Mouse (Mus musculus): ENCODE data around the gene Alox15. TPM values are rescaled to one million over a fixed set of nuclear protein-coding genes. Genes with fewer than 3 reads are reported as not detected.

Alox15 gene
- not detected in 2 replicates for polyA plus RNA-seq (2012; ENCODE audit: insufficient read depth, insufficient read length, low replicate concordance, missing spikeins)

DNA sequence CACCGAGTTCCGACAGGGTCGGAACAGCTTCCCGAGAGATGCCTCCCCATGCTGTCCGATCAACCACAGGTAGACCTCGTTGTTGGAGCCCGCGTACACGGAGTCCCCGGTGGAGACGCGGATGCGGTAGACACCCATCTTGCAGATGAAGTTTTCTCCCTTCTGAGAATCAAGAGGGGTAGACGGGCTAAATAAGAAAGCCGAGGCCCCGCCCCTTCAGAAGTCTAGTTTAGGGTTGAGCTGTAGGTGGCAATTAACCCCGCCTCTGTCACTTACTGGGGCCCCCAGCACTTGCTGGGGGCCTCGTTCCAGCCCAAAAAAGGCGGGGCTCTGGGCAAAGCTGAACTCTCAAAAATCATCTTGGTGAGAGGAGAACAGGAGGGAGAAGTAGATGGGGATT is at the start of gene Alox15:
Gene Alox15, minus strand, starts transcription at position 164 of the 400 bp plus-strand sequence.
- Histone ChIP-seq H3K27ac (ENCODE audit: insufficient read depth, low read depth, low read length) (no peak within 1 kb of the TSS), H3K4me1 (ENCODE audit: control insufficient read depth, insufficient read depth, low read length) (peaks cover 8% of the 10 kb centered on the region; the same call in 1 of the 2 replicates), H3K4me3 (ENCODE audit: insufficient read depth, low read depth, low read length) (no peak within 1 kb of the TSS)
- 1% methylated on average over 19 of the region's 19 CpGs for WGBS
- no peak for TF ChIP-seq CTCF (IDR thresholded peaks at IDR 0.05; ENCODE audit: insufficient read depth, low read depth, low read length)

DNA sequence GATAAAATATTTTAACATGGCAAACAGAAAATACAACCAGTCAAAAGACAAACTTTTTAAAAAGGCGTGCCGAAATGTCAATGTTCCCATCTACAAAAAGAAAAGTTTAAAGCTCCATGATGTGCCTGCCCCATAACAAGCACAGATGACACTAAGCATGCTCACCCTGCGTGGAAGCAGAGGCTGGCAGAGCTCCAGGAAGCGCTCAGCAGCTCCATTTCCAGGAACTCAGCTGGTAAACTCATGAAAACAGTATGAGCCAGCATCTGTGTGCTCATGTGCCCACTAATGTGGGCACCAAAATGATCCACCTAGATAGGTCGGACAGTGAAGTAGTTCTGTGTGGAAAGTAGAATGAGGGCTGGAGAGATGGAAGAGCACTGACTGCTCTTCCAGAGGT is 37.6 kb upstream of the Alox15 start:
- Histone ChIP-seq H3K4me1 (ENCODE audit: control insufficient read depth, insufficient read depth, low read length) (no peaks in the 10 kb centered on the region), H3K4me3 (ENCODE audit: insufficient read depth, low read depth, low read length) (no peak overlapping the region), H3K27ac (ENCODE audit: insufficient read depth, low read depth, low read length) (no peak overlapping the region)
- TF ChIP-seq CTCF (IDR thresholded peaks at IDR 0.05; ENCODE audit: insufficient read depth, low read depth, low read length) (no peak), POLR2A (IDR thresholded peaks at IDR 0.05; ENCODE audit: insufficient read depth, low read depth, low read length) (no peak)
- 71% methylated on average over 5 of the region's 5 CpGs for WGBS

DNA sequence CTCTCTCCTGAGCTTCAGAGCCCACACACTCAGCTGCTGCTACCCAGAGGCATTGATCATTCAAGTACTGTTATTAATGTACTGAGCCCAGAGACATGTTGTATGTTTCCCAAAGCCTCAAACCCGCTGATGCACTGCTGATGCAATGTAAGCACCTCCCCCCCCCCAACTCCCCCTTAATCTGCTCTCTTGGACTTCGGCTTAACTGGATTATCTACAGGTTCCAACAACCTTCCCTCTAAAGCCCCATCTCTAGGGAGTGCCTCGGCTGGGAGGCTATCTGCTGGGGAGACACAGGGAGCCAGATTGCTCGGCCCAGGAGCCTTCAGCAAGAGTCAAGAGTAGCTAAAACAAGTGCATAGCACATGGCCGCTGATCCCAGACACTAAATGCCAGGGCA is 35.6 kb upstream of the Alox15 start:
- Histone ChIP-seq H3K4me3 (ENCODE audit: insufficient read depth, low read depth, low read length) (no peak overlapping the region), H3K27ac (ENCODE audit: insufficient read depth, low read depth, low read length) (no peak overlapping the region), H3K4me1 (ENCODE audit: control insufficient read depth, insufficient read depth, low read length) (no peaks in the 10 kb centered on the region)
- TF ChIP-seq CTCF (IDR thresholded peaks at IDR 0.05; ENCODE audit: insufficient read depth, low read depth, low read length) (no peak), POLR2A (IDR thresholded peaks at IDR 0.05; ENCODE audit: insufficient read depth, low read depth, low read length) (no peak)
- WGBS, result 82% methylated on average over 5 of the region's 5 CpGs

DNA sequence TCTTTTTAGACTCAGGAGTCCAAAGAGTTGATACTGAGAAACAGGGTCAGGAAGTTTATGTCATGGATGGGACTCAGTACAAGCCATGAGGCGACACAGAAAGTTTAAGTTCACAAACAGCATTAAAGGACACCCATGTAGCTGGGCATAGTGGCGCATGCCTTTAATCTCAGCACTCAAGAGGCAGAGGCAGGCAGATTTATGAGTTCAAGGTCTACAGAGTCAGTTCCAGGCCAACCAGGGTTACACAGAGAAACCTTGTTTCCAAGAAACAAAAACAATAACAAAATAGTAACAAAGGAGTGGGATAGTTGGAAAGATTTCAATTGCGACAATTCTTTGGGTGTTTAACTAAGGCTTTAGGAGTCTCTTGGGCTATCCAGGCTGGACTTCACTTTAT is 32.3 kb upstream of the Alox15 start:
- WGBS, result 87% methylated on average over 3 of the region's 3 CpGs
- H3K4me3 ChIP-seq (ENCODE audit: insufficient read depth, low read depth, low read length), result no peak overlapping the region
- no peak overlapping the region for H3K27ac ChIP-seq (ENCODE audit: insufficient read depth, low read depth, low read length)
- no peaks in the 10 kb centered on the region for H3K4me1 ChIP-seq (ENCODE audit: control insufficient read depth, insufficient read depth, low read length)
- no peak for TF ChIP-seq CTCF (IDR thresholded peaks at IDR 0.05; ENCODE audit: insufficient read depth, low read depth, low read length)
- no peak for TF ChIP-seq POLR2A (IDR thresholded peaks at IDR 0.05; ENCODE audit: insufficient read depth, low read depth, low read length)

DNA sequence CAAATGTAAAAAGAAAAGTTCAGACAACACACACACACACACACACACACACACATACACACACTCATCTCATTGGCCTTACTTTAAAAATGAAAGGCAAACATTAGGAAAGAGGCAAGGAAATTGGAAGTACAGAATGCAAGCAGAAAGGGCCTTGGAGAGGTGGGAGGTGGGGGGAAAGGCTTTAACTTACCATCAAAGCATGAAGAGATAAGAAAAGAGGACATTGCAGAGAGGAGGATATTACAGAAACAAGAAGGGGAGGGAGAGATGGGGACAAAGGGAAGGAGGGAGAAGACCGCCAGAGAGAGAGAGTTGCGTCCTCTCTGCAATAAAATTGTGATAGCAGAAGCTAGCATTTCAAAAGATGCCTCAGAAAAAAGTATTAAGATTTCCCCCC is 29.5 kb upstream of the Alox15 start:
- no peak overlapping the region for H3K27ac ChIP-seq (ENCODE audit: insufficient read depth, low read depth, low read length)
- TF ChIP-seq POLR2A (IDR thresholded peaks at IDR 0.05; ENCODE audit: insufficient read depth, low read depth, low read length), result no peak
- no peak for TF ChIP-seq CTCF (IDR thresholded peaks at IDR 0.05; ENCODE audit: insufficient read depth, low read depth, low read length)
- H3K4me3 ChIP-seq (ENCODE audit: insufficient read depth, low read depth, low read length), result no peak overlapping the region
- WGBS, result 82% methylated on average over 2 of the region's 2 CpGs
- no peaks in the 10 kb centered on the region for H3K4me1 ChIP-seq (ENCODE audit: control insufficient read depth, insufficient read depth, low read length)

DNA sequence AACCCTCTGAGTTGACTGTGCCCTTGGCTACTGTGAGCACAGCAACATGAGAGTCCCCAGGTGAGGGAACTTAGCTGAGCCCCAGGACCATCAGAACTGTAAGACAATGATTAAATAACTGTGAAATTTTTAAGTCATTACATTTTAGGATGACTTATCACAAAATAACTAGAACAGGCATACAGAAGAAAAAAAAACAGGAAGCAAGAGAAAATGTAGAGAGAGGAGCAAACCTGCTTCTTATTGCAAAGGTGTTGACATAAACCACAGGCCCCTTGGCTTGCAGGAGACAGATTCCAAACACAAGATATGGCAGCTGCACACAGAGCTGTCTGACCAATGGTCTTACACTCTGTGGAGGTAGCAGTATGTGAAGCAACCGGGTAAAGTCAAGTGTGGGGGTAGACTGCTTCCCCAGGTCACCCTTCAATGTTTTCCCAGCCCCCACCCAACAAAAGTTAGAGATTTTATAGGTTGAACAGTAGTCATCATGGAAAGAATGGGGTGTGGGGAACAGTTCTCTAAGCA is 28.7 kb upstream of the Alox15 start:
- no peaks in the 10 kb centered on the region for H3K4me1 ChIP-seq (ENCODE audit: control insufficient read depth, insufficient read depth, low read length)
- WGBS, result 76% methylated on average over 1 of the region's 1 CpGs
- TF ChIP-seq POLR2A (IDR thresholded peaks at IDR 0.05; ENCODE audit: insufficient read depth, low read depth, low read length), result no peak
- no peak for TF ChIP-seq CTCF (IDR thresholded peaks at IDR 0.05; ENCODE audit: insufficient read depth, low read depth, low read length)
- H3K27ac ChIP-seq (ENCODE audit: insufficient read depth, low read depth, low read length), result no peak overlapping the region
- H3K4me3 ChIP-seq (ENCODE audit: insufficient read depth, low read depth, low read length), result no peak overlapping the region

DNA sequence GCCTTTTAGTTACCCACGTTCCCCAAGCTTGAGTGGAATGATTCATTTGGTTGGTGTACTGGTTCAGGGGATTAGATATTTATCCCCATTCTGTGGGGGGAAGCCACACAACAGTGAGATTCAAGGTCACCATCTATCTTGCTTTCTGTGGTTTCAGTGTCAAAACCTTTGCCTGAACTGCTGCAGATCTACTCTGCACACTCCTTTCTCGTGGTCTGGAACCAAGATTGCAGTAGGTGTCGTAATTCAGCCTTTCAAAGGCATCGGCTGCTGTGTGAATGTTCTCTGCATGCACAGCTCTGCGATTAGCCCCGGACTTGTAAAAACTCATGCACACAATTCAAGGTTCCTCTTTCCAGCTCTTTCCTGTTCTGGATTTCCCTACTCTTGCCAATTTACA is 24.2 kb upstream of the Alox15 start:
- TF ChIP-seq POLR2A (IDR thresholded peaks at IDR 0.05; ENCODE audit: insufficient read depth, low read depth, low read length) (no peak), CTCF (IDR thresholded peaks at IDR 0.05; ENCODE audit: insufficient read depth, low read depth, low read length) (no peak)
- 80% methylated on average over 6 of the region's 6 CpGs for WGBS
- Histone ChIP-seq H3K27ac (ENCODE audit: insufficient read depth, low read depth, low read length) (no peak overlapping the region), H3K4me3 (ENCODE audit: insufficient read depth, low read depth, low read length) (no peak overlapping the region), H3K4me1 (ENCODE audit: control insufficient read depth, insufficient read depth, low read length) (no peaks in the 10 kb centered on the region)

DNA sequence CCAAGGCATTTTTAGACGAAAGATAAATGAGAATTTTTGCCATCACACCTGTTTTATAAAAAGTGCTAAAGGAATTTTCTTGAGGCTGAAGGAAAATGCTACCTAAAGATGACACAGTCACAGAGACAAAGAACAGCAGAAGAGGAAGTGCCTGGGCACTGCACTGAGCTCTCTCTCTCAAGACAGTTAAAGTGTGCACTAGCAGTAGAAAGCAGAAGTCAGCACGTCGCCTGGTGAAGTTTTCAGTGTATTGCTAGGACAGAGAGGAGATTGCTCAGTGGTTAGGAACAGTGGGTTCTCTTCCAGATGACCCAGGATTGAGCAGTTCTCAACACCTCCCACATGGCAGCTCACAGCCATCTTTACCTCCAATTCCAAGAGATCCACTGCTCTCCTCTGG is 22.5 kb upstream of the Alox15 start:
- Histone ChIP-seq H3K27ac (ENCODE audit: insufficient read depth, low read depth, low read length) (no peak overlapping the region), H3K4me3 (ENCODE audit: insufficient read depth, low read depth, low read length) (no peak overlapping the region), H3K4me1 (ENCODE audit: control insufficient read depth, insufficient read depth, low read length) (no peaks in the 10 kb centered on the region)
- no peak for TF ChIP-seq CTCF (IDR thresholded peaks at IDR 0.05; ENCODE audit: insufficient read depth, low read depth, low read length)
- no peak for TF ChIP-seq POLR2A (IDR thresholded peaks at IDR 0.05; ENCODE audit: insufficient read depth, low read depth, low read length)
- WGBS, result 73% methylated on average over 3 of the region's 3 CpGs

DNA sequence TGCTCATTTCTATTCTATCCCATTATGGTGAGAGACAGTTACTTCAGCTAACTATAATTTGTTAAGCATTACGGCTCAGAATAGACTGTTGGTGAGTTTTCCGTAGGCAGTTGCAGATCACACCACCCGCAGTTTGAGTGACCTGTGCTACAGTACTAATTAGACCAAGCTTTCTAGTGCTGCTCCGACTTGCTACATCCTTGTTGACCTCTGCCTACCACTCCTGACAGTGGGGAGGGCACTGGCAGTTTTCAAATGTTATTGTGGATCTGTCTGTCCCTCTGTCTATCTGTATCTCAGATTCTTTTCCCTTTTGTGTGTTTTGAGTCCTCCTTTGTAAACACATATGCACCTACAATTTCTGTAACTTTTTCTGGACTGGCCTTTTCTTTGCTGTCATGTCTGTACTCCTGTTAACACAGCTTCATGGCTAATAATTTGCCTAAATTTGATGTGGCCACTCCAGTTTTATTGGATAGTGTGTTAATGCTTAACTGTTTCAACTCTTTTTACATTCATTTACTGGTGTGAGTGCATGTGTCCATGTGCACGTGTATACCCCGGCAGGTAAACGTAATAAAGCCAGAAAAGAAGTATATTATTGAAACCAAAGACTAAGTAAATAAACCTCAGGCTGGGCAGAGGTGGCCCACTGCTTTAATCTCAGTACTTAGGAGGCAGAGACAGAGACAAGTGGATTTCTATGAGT is 21.2 kb upstream of the Alox15 start:
- TF ChIP-seq CTCF (IDR thresholded peaks at IDR 0.05; ENCODE audit: insufficient read depth, low read depth, low read length) (no peak), POLR2A (IDR thresholded peaks at IDR 0.05; ENCODE audit: insufficient read depth, low read depth, low read length) (no peak)
- Histone ChIP-seq H3K4me1 (ENCODE audit: control insufficient read depth, insufficient read depth, low read length) (no peaks in the 10 kb centered on the region), H3K4me3 (ENCODE audit: insufficient read depth, low read depth, low read length) (no peak overlapping the region), H3K27ac (ENCODE audit: insufficient read depth, low read depth, low read length) (no peak overlapping the region)
- WGBS, result 80% methylated on average over 7 of the region's 7 CpGs
